In the genomic region with DNA sequence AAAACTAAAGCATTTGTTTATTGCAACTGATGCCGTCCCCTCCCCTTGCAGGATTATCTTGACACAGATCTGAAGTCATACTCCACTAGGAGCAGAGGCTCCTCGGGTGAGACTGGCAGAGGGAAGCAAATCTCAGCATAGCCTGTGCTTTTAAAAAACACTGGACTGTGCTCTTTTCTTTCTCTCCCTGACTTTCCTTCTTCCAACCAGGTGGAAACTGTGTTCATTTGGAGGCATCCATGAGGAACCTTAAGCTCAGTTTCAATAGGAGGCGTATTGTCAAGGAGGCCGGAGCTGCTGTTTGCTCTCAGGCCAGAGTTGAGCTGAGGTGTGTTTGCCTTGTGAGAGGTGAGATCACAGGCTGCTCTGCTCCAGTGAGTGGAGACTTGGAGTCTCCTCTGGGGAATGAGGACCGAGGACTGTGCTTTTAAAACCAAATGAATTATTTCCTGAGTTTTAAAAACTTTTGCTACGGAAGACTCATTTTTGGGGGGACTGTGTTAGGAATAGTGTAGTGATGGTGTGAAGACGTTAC, we compare ENCODE assay signal across 8 mouse cellular contexts. TPM values are rescaled to one million over a fixed set of nuclear protein-coding genes. Genes with fewer than 3 reads are reported as not detected.
DNase-seq lines count a peak whose midpoint lies in the region; ATAC-seq lines count a peak whose summit lies in the region.

No protein-coding gene starts in this region.

- H3K4me1 ChIP-seq in heart, embryonic 11.5 days (ENCODE audit: control insufficient read depth, insufficient read depth, low read length): peaks cover 15% of the 10 kb centered on the region
- peaks cover 16% of the 10 kb centered on the region for H3K4me1 ChIP-seq in hindbrain, embryonic 16.5 days (ENCODE audit: control insufficient read depth, insufficient read depth, low read depth, low read length)
- peaks cover 7% of the 10 kb centered on the region for H3K4me1 ChIP-seq in midbrain, embryonic 12.5 days

- H3K4me2 ChIP-seq in heart, embryonic 11.5 days: peak overlapping the region; percentile 80
- peak overlapping the region; percentile 87 for H3K4me2 ChIP-seq in hindbrain, embryonic 16.5 days (ENCODE audit: low read length)
- peak overlapping the region; percentile 89 for H3K4me2 ChIP-seq in midbrain, embryonic 12.5 days (replicated peaks)

- no peaks in the 10 kb centered on the region for H3K27me3 ChIP-seq in heart, embryonic 11.5 days (ENCODE audit: control insufficient read depth, insufficient read depth, low read length)
- H3K27me3 ChIP-seq in hindbrain, embryonic 16.5 days (replicated peaks; ENCODE audit: control insufficient read depth, insufficient read depth, low read length): no peaks in the 10 kb centered on the region
- H3K27me3 ChIP-seq in midbrain, embryonic 12.5 days: peaks cover 20% of the 10 kb centered on the region

- ATAC-seq in heart, embryonic 11.5 days (replicated peaks; ENCODE audit: insufficient number of reproducible peaks, low FRiP score, low TSS enrichment): no peak
- ATAC-seq in hindbrain, embryonic 16.5 days: no peak
- no peak for ATAC-seq in midbrain, embryonic 12.5 days (ENCODE audit: low FRiP score, low read depth)
- ATAC-seq in CD4-positive, CD25-positive, alpha-beta regulatory T cell, adult 4 months: no peak

- DNase-seq in heart, postnatal 25 days (ENCODE audit: low spot score): no peak
- peak; percentile 28 for DNase-seq in embryo, embryonic 10.5 days (ENCODE audit: low spot score)
- DNase-seq in ovary, adult 18-20 months (ENCODE audit: low spot score): no peak
- no peak for DNase-seq in right cerebral cortex, postnatal 4 days

- peak overlapping the region; percentile 87 for H3K4me3 ChIP-seq in heart, embryonic 11.5 days (ENCODE audit: low read depth, low read length)
- H3K4me3 ChIP-seq in hindbrain, embryonic 16.5 days (ENCODE audit: low read length): peak overlapping the region; percentile 90
- peak overlapping the region; percentile 73 for H3K4me3 ChIP-seq in midbrain, embryonic 12.5 days

- no peak overlapping the region for H3K9ac ChIP-seq in heart, embryonic 11.5 days (ENCODE audit: low read depth, low read length)
- peak overlapping the region; percentile 36 for H3K9ac ChIP-seq in hindbrain, embryonic 16.5 days (ENCODE audit: low read depth, low read length)
- H3K9ac ChIP-seq in midbrain, embryonic 12.5 days (replicated peaks): no peak overlapping the region

- H3K9me3 ChIP-seq in heart, embryonic 11.5 days (replicated peaks; ENCODE audit: control insufficient read depth, low read length): no peaks in the 10 kb centered on the region
- H3K9me3 ChIP-seq in hindbrain, embryonic 16.5 days (ENCODE audit: control insufficient read depth, low read length): no peaks in the 10 kb centered on the region
- no peaks in the 10 kb centered on the region for H3K9me3 ChIP-seq in midbrain, embryonic 12.5 days

- WGBS in heart, embryonic 11.5 days (ENCODE audit: insufficient replicate concordance): 28% methylated on average over 7 of the region's 7 CpGs
- WGBS in hindbrain, embryonic 16.5 days: 27% methylated on average over 7 of the region's 7 CpGs
- 23% methylated on average over 7 of the region's 7 CpGs for WGBS in midbrain, embryonic 12.5 days

- intact Hi-C loops in heart, postnatal 25 days (cut with DNase I): loop anchor here (2.0 to 10.0 kb wide), 3 partner anchors 54 to 314 kb away; no protein-coding TSS in a partner anchor

- H3K36me3 ChIP-seq in heart, embryonic 11.5 days (ENCODE audit: control insufficient read depth, insufficient read depth, low read length): no peaks in the 10 kb centered on the region
- no peaks in the 10 kb centered on the region for H3K36me3 ChIP-seq in hindbrain, embryonic 16.5 days (ENCODE audit: control insufficient read depth, insufficient read depth, low read length)
- no peaks in the 10 kb centered on the region for H3K36me3 ChIP-seq in midbrain, embryonic 12.5 days

- no peak overlapping the region for H3K27ac ChIP-seq in heart, embryonic 11.5 days (ENCODE audit: low read depth, low read length)
- peak overlapping the region; percentile 24; the same call in 1 of the 2 replicates for H3K27ac ChIP-seq in hindbrain, embryonic 16.5 days (ENCODE audit: low read depth, low read length)
- no peak overlapping the region for H3K27ac ChIP-seq in midbrain, embryonic 12.5 days (replicated peaks)

RNA-seq across cellular contexts. Expression of a gene that starts 40.3 kb away (rescaled TPM):
- 22.1 and 31.4 TPM in 2 replicates for polyA plus RNA-seq in heart, embryonic 11.5 days (2014; fragmentation: Nextera tagmentation; extraction: Ambion mirVana)
- total RNA-seq in heart, postnatal 25 days (2021): 10 to 100 TPM; 53.8 to 63.4 TPM
- 16.8 and 18.2 TPM in 2 replicates for polyA plus RNA-seq in hindbrain, embryonic 16.5 days (2015; fragmentation: Nextera tagmentation; extraction: Ambion mirVana)
- polyA plus RNA-seq in midbrain, embryonic 12.5 days (2016; fragmentation: Nextera tagmentation; extraction: Ambion mirVana): 7.3 and 9.2 TPM in 2 replicates
- under 1 TPM; 0.06 to 0.16 TPM for polyA plus RNA-seq in CD4-positive, CD25-positive, alpha-beta regulatory T cell, adult 4 months (2017; shearing (Covaris generic))
